Mouse (Mus musculus) right cerebral cortex, postnatal 36 days (tissue): ENCODE results near the gene Usp48.
"Not testable (repeated sequence)": the region's sequence is repeated elsewhere in the genome, so short reads cannot be mapped to it uniquely, and the experiment has no call there.

Experiments used
- DNase-seq, 2 experiments: peaks; one replicate each; pipeline ENCODE4 v3.0.0; 2022; ENCODE audit warnings: low spot score in 2 of 2, mixed read lengths in 1 of 2

Usp48 gene

GRCm38 (mm10) chr4:137593601-137594495 lies at the start of gene Usp48:
TSS of gene Usp48 (plus strand) at chr4:137593755.
- DNase-seq: peak; percentile 98 to 99

GRCm38 (mm10) chr4:137545568-137545967 lies 48.0 kb upstream of the Usp48 start:
- DNase-seq: no peak

- DNase-seq: no peak
Observed at GRCm38 (mm10) chr4:137546003-137546525, 47.5 kb upstream of the Usp48 start.

- no peak for DNase-seq
Observed at GRCm38 (mm10) chr4:137553466-137553865, 40.1 kb upstream of the Usp48 start.

GRCm38 (mm10) chr4:137556673-137557210 lies 36.8 kb upstream of the Usp48 start:
- DNase-seq: no peak

- no peak for DNase-seq
Observed at GRCm38 (mm10) chr4:137569873-137570272, 23.7 kb upstream of the Usp48 start.

- DNase-seq: no peak
Observed at GRCm38 (mm10) chr4:137574469-137574868, 19.1 kb upstream of the Usp48 start, which contains the start of gene Ldlrad2. TSS of gene Ldlrad2 (minus strand) at chr4:137574569.

GRCm38 (mm10) chr4:137577486-137577885 lies 16.1 kb upstream of the Usp48 start:
- no peak for DNase-seq

GRCm38 (mm10) chr4:137578181-137578845 lies 15.2 kb upstream of the Usp48 start:
- DNase-seq: no peak

GRCm38 (mm10) chr4:137579789-137580188 lies 13.8 kb upstream of the Usp48 start:
- no peak for DNase-seq

GRCm38 (mm10) chr4:137580299-137580698 lies 13.3 kb upstream of the Usp48 start:
- no peak for DNase-seq

GRCm38 (mm10) chr4:137581815-137582214 lies 11.7 kb upstream of the Usp48 start:
- DNase-seq: no peak

GRCm38 (mm10) chr4:137589095-137589494 lies 4.5 kb upstream of the Usp48 start:
- not testable (repeated sequence) for DNase-seq

- no peak for DNase-seq
Observed at GRCm38 (mm10) chr4:137589586-137589985, 4.0 kb upstream of the Usp48 start.

GRCm38 (mm10) chr4:137590961-137591360 lies 2.6 kb upstream of the Usp48 start:
- DNase-seq: no peak

GRCm38 (mm10) chr4:137594496-137595270 lies 1.1 kb downstream of the Usp48 start:
- DNase-seq: peak in 1 of 2 experiments; percentile 48

GRCm38 (mm10) chr4:137597098-137597630 lies 3.6 kb downstream of the Usp48 start:
- no peak for DNase-seq

- no peak for DNase-seq
Observed at GRCm38 (mm10) chr4:137598577-137598976, 5.0 kb downstream of the Usp48 start.

GRCm38 (mm10) chr4:137603449-137604171 lies 10.1 kb downstream of the Usp48 start:
- no peak for DNase-seq

- no peak for DNase-seq
Observed at GRCm38 (mm10) chr4:137607023-137607422, 13.5 kb downstream of the Usp48 start.
